Mouse (Mus musculus): ENCODE data around the gene Neurl3. TPM values are rescaled to one million over a fixed set of nuclear protein-coding genes. Genes with fewer than 3 reads are reported as not detected.

The Neurl3 gene
- polyA plus RNA-seq, 1 experiment from 2014 or later: 2.3 TPM

Other genes with a start within 250 kb of the Neurl3 start
- gene Hs6st1, start 206.3 kb downstream of the Neurl3 start, polyA plus RNA-seq (2016; fragmentation: Nextera tagmentation; extraction: Ambion mirVana): 3.5 and 5.7 TPM in 2 replicates
- gene Uggt1, start 30.0 kb downstream of the Neurl3 start, polyA plus RNA-seq (2016; fragmentation: Nextera tagmentation; extraction: Ambion mirVana): 45.8 and 51.9 TPM in 2 replicates
- 5.3 and 6.7 TPM in 2 replicates for gene Arid5a, start 33.1 kb upstream of the Neurl3 start, polyA plus RNA-seq (2016; fragmentation: Nextera tagmentation; extraction: Ambion mirVana)
- gene Kansl3, start 94.5 kb upstream of the Neurl3 start, polyA plus RNA-seq (2016; fragmentation: Nextera tagmentation; extraction: Ambion mirVana): 46.7 and 52.1 TPM in 2 replicates
- 0.74 and 1.3 TPM in 2 replicates for gene Fer1l5, start 97.6 kb upstream of the Neurl3 start, polyA plus RNA-seq (2016; fragmentation: Nextera tagmentation; extraction: Ambion mirVana)
- 53.7 and 57.8 TPM in 2 replicates for gene Lman2l, start 170.6 kb upstream of the Neurl3 start, polyA plus RNA-seq (2016; fragmentation: Nextera tagmentation; extraction: Ambion mirVana)
- 7.1 and 8.6 TPM in 2 replicates for gene Cnnm4, start 196.9 kb upstream of the Neurl3 start, polyA plus RNA-seq (2016; fragmentation: Nextera tagmentation; extraction: Ambion mirVana)
- gene Cnnm3, start 237.2 kb upstream of the Neurl3 start, polyA plus RNA-seq (2016; fragmentation: Nextera tagmentation; extraction: Ambion mirVana): 1.5 and 2.5 TPM in 2 replicates